Mouse (Mus musculus) left cerebral cortex, postnatal 25 days (tissue): ENCODE data around the gene Ttc32. TPM values are rescaled to one million over a fixed set of nuclear protein-coding genes. Genes with fewer than 3 reads are reported as not detected.
A peak's percentile ranks its signal among the peaks of the same experiment; 100 is the strongest.
"Not testable (repeated sequence)": the region's sequence is repeated elsewhere in the genome, so short reads cannot be mapped to it uniquely, and the experiment has no call there.

Source experiments
- DNase-seq, 2 experiments: peaks; one replicate each; pipeline ENCODE4 v3.0.0; 2022; ENCODE audit warnings: low spot score in 2 of 2, mixed read lengths in 1 of 2
- intact Hi-C: fragments of 180-260 bp; cut with DNase I; formaldehyde crosslinking; loops from one replicate; pipeline ENCODE4 v1.15.1; 2025
- total RNA-seq, 2 experiments: library from RNA; stranded (reverse); gene quantifications; 2 replicates each; pipeline ENCODE4 v1.2.3; 2021

Gene Ttc32
- 1 to 10 TPM; 3.2 to 5.2 TPM for total RNA-seq

- peak; percentile 96 to 97 for DNase-seq
- intact Hi-C loops = no loop called here
Observed at GRCm38 (mm10) chr12:9029888-9030723, at the start of gene Ttc32. Gene Ttc32 (plus strand): TSS chr12:9029997.

- DNase-seq = no peak
- intact Hi-C loops = no loop called here
Observed at GRCm38 (mm10) chr12:8993231-8993630, 36.6 kb upstream of the Ttc32 start.

GRCm38 (mm10) chr12:8998318-8998717 is 31.5 kb upstream of the Ttc32 start:
- intact Hi-C loops = no loop called here
- DNase-seq = no peak

GRCm38 (mm10) chr12:9002038-9002648 is 27.7 kb upstream of the Ttc32 start:
- peak; percentile 36 to 79 for DNase-seq
- intact Hi-C loops = loop anchor here (1.0 kb wide), 1 partner anchor 113 kb away; no protein-coding TSS in a partner anchor

- intact Hi-C loops = no loop called here
Observed at GRCm38 (mm10) chr12:9007146-9007545, 22.7 kb upstream of the Ttc32 start.

GRCm38 (mm10) chr12:9007811-9008210 is 22.0 kb upstream of the Ttc32 start:
- intact Hi-C loops = no loop called here

More at GRCm38 (mm10) chr12:9007146-9007545, 22.7 kb upstream of the Ttc32 start:
- no peak for DNase-seq

GRCm38 (mm10) chr12:9010311-9010710 is 19.5 kb upstream of the Ttc32 start:
- DNase-seq = no peak
- intact Hi-C loops = no loop called here

More at GRCm38 (mm10) chr12:9007811-9008210, 22.0 kb upstream of the Ttc32 start:
- DNase-seq = no peak

- DNase-seq = no peak
- intact Hi-C loops = no loop called here
Observed at GRCm38 (mm10) chr12:9016376-9016775, 13.4 kb upstream of the Ttc32 start.

- intact Hi-C loops = no loop called here
Observed at GRCm38 (mm10) chr12:9020431-9020830, 9.4 kb upstream of the Ttc32 start.

GRCm38 (mm10) chr12:9020986-9021385 is 8.8 kb upstream of the Ttc32 start:
- no peak for DNase-seq
- intact Hi-C loops = no loop called here

More at GRCm38 (mm10) chr12:9020431-9020830, 9.4 kb upstream of the Ttc32 start:
- no peak for DNase-seq

GRCm38 (mm10) chr12:9023031-9023430 is 6.8 kb upstream of the Ttc32 start:
- no peak for DNase-seq
- intact Hi-C loops = no loop called here

- intact Hi-C loops = no loop called here
- no peak for DNase-seq
Observed at GRCm38 (mm10) chr12:9024071-9024470, 5.7 kb upstream of the Ttc32 start.

- DNase-seq = no peak
- intact Hi-C loops = no loop called here
Observed at GRCm38 (mm10) chr12:9024736-9025135, 5.1 kb upstream of the Ttc32 start.

- DNase-seq = no peak
- intact Hi-C loops = no loop called here
Observed at GRCm38 (mm10) chr12:9026843-9027242, 3.0 kb upstream of the Ttc32 start.

- DNase-seq, intact Hi-C loops: not testable (repeated sequence)
Observed at GRCm38 (mm10) chr12:9028816-9029215, 981 bp upstream of the Ttc32 start.

GRCm38 (mm10) chr12:9029506-9029887 is 300 bp upstream of the Ttc32 start:
- intact Hi-C loops = no loop called here
- DNase-seq = no peak

- no peak for DNase-seq
- intact Hi-C loops = no loop called here
Observed at GRCm38 (mm10) chr12:9031166-9031565, 1.4 kb downstream of the Ttc32 start.

- intact Hi-C loops = no loop called here
- DNase-seq = no peak
Observed at GRCm38 (mm10) chr12:9033140-9033539, 3.3 kb downstream of the Ttc32 start.

GRCm38 (mm10) chr12:9036409-9036808 is 6.6 kb downstream of the Ttc32 start:
- intact Hi-C loops = no loop called here
- no peak for DNase-seq

GRCm38 (mm10) chr12:9040177-9040576 is 10.4 kb downstream of the Ttc32 start:
- DNase-seq = no peak
- intact Hi-C loops = no loop called here

GRCm38 (mm10) chr12:9040686-9041085 is 10.9 kb downstream of the Ttc32 start:
- intact Hi-C loops = no loop called here
- DNase-seq = peak in 1 of 2 experiments; percentile 12
